Mouse (Mus musculus): Measurements from ENCODE around the gene Olfr1371.
A peak's percentile ranks its signal among the peaks of the same experiment; 100 is the strongest.
"Not testable (repeated sequence)": the region's sequence is repeated elsewhere in the genome, so short reads cannot be mapped to it uniquely, and the experiment has no call there.

Olfr1371 gene

GRCm38 (mm10) chr11:52225986-52226599, 12.3 kb upstream of the Olfr1371 start:
- DNase-seq (ENCODE audit: low spot score), result no peak

- no peak for DNase-seq (ENCODE audit: low spot score)
These were observed 10.3 kb upstream of the Olfr1371 start for GRCm38 (mm10) chr11:52223968-52224682.

GRCm38 (mm10) chr11:52222891-52223290, 9.1 kb upstream of the Olfr1371 start:
- no peak for DNase-seq (ENCODE audit: low spot score)

GRCm38 (mm10) chr11:52221921-52222320, 8.1 kb upstream of the Olfr1371 start:
- not testable (repeated sequence) for DNase-seq (ENCODE audit: low spot score)

- peak; percentile 80 for DNase-seq (ENCODE audit: low spot score)
These were observed 6.5 kb upstream of the Olfr1371 start for GRCm38 (mm10) chr11:52220282-52220681.

- DNase-seq (ENCODE audit: low spot score), result not testable (repeated sequence)
These were observed 17.2 kb downstream of the Olfr1371 start for GRCm38 (mm10) chr11:52196496-52197023.

- not testable (repeated sequence) for DNase-seq (ENCODE audit: low spot score)
These were observed 33.1 kb downstream of the Olfr1371 start for GRCm38 (mm10) chr11:52180651-52181050.

- DNase-seq (ENCODE audit: low spot score), result not testable (repeated sequence)
These were observed 33.9 kb downstream of the Olfr1371 start for GRCm38 (mm10) chr11:52179897-52180296.

- DNase-seq (ENCODE audit: low spot score), result no peak
These were observed 45.3 kb downstream of the Olfr1371 start for GRCm38 (mm10) chr11:52168461-52168860.

- DNase-seq (ENCODE audit: low spot score), result not testable (repeated sequence)
These were observed 45.9 kb downstream of the Olfr1371 start for GRCm38 (mm10) chr11:52167901-52168302.

- no peak for DNase-seq (ENCODE audit: low spot score)
These were observed 46.7 kb downstream of the Olfr1371 start for GRCm38 (mm10) chr11:52167126-52167525.

- no peak for DNase-seq (ENCODE audit: low spot score)
These were observed 49.9 kb downstream of the Olfr1371 start for GRCm38 (mm10) chr11:52163926-52164325.
